Mouse (Mus musculus) limb, embryonic 14.5 days (tissue): Measurements from ENCODE around the gene Fads1. TPM values are rescaled to one million over a fixed set of nuclear protein-coding genes. Genes with fewer than 3 reads are reported as not detected.
"Not testable (repeated sequence)": the region's sequence is repeated elsewhere in the genome, so short reads cannot be mapped to it uniquely, and the experiment has no call there.

Experiments used
- ATAC-seq: fragments of 200-750 bp; cut with Nextera tagmentation; 2 replicates; pipeline ENCODE4 v1.8.0; 2017; ENCODE audit warnings: low read depth, moderate number of reproducible peaks, moderate TSS enrichment; ENCODE audit not compliant: low FRiP score
- DNase-seq: peaks from one replicate; pipeline ENCODE4 v3.0.0-alpha.2; 2015; ENCODE audit warnings: low spot score
- H3K27ac ChIP-seq: fragments of 300-500 bp; sonication (generic); replicated peaks from 2 replicates; pipeline ENCODE4 v1.5.1; 2014; ENCODE audit warnings: low read depth, mild to moderate bottlenecking, low read length, moderate library complexity, mixed read lengths
- H3K27me3 ChIP-seq: fragments of 300-500 bp; sonication (generic); 2 replicates; pipeline ENCODE4 v1.6.1; 2014; ENCODE audit warnings: low read length, mixed read lengths; ENCODE audit not compliant: control insufficient read depth, insufficient read depth
- H3K36me3 ChIP-seq: fragments of 300-500 bp; sonication (generic); 2 replicates; pipeline ENCODE4 v1.6.1; 2014; ENCODE audit warnings: mild to moderate bottlenecking, low read length, moderate library complexity, mixed read lengths; ENCODE audit not compliant: control insufficient read depth, insufficient read depth
- H3K4me1 ChIP-seq: fragments of 300-500 bp; sonication (generic); 2 replicates; pipeline ENCODE4 v1.6.1; 2014; ENCODE audit warnings: antibody characterized with exemption, low read length, mixed read lengths; ENCODE audit not compliant: control insufficient read depth, insufficient read depth
- H3K4me2 ChIP-seq: fragments of 300-500 bp; sonication (generic); replicated peaks from 2 replicates; pipeline ENCODE4 v1.6.1; 2014; ENCODE audit warnings: low read depth, mild to moderate bottlenecking, low read length, moderate library complexity; ENCODE audit not compliant: severe bottlenecking
- H3K4me3 ChIP-seq: fragments of 300-500 bp; sonication (generic); replicated peaks from 2 replicates; pipeline ENCODE4 v1.5.1; 2014; ENCODE audit warnings: low read length
- H3K9ac ChIP-seq: fragments of 300-500 bp; sonication (generic); 2 replicates; pipeline ENCODE4 v1.6.1; 2014; ENCODE audit warnings: mild to moderate bottlenecking, low read depth, low read length, moderate library complexity; ENCODE audit not compliant: severe bottlenecking
- H3K9me3 ChIP-seq: fragments of 300-500 bp; sonication (generic); 2 replicates; pipeline ENCODE4 v1.6.1; 2016; ENCODE audit warnings: low read length; ENCODE audit not compliant: control insufficient read depth
- POLR2A ChIP-seq: fragments of 200-500 bp; IDR thresholded peaks from 2 replicates; pipeline ENCODE4 v1.8.0; 2012; ENCODE audit warnings: inconsistent platforms, mild to moderate bottlenecking, moderate library complexity, borderline replicate concordance; ENCODE audit not compliant: insufficient read depth, insufficient read length; ENCODE audit errors: extremely low read depth
- WGBS: fragments of 180-500 bp; shearing (Covaris S2); extraction: QIAGEN DNeasy Blood & Tissue Kit; methylation state at CpG from one replicate; pipeline ENCODE4 v1.1.7; 2014; 5-methylcytosine and 5-hydroxymethylcytosine counted together
- polyA plus RNA-seq, 2 experiments: library from polyadenylated mRNA; depleted of rRNA in 1 of 2; stranded (reverse) in 1 of 2; unstranded in 1 of 2; fragments of >200 nt; fragmentation: Nextera tagmentation in 1 of 2; extraction: Ambion mirVana in 1 of 2; gene quantifications; 2 replicates each; pipeline versions ENCODE4 v1.2.1 to v1.2.3; 2012 to 2014

Gene Fads1
- polyA plus RNA-seq, 2 experiments, result 81.1 to 87.3 TPM

DNA sequence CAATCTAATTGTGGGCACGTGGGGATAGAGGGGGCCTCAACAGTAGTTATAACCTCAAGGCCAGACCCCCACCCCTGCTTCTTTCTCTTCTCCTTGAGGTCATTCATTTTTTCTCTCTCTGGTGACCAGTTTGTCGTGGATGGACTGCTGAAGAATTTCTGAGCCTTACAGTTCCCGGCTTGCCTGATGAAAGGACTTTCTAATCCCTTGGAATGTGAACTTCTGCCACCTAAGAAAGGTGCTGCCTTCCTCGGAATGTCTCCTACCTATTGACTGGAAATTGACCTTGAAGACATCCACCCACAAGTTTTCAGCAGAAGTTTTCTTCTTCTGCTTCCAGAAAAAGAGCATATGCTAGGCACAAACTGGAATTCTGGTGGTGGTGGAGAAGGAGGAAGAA lies 38.2 kb upstream of the Fads1 start:
- Histone ChIP-seq H3K4me3 (no peak overlapping the region), H3K4me2 (no peak overlapping the region), H3K9me3 (no peaks in the 10 kb centered on the region), H3K4me1 (no peaks in the 10 kb centered on the region), H3K27ac (no peak overlapping the region), H3K27me3 (no peaks in the 10 kb centered on the region), H3K9ac (no peak overlapping the region), H3K36me3 (no peaks in the 10 kb centered on the region)
- no peak for ATAC-seq
- 47% methylated on average over 4 of the region's 4 CpGs for WGBS
- TF ChIP-seq POLR2A, result no peak
- no peak for DNase-seq

DNA sequence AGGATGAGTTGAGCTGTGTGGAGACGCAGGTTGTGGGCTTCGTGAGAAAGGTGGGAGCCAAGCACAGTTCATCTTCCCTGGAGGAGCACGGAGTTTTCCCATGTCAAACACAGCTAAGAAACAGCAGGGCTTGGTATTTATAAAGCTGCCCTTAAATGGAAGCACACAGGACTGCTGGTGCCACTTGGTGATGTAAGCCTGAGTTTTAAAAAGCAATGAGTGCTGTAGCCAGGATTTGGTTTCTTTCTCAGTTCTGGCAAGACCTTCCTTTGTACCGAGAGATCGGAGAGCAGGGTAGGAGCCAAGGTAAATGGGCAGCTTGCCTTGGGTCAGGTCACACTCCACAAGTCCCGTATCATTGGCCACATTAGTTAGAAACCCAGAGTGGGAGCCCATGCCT lies 34.1 kb upstream of the Fads1 start:
- H3K27ac ChIP-seq, result no peak overlapping the region
- 80% methylated on average over 6 of the region's 6 CpGs for WGBS
- DNase-seq, result no peak
- no peak for TF ChIP-seq POLR2A
- no peaks in the 10 kb centered on the region for H3K4me1 ChIP-seq
- no peaks in the 10 kb centered on the region for H3K36me3 ChIP-seq
- ATAC-seq, result no peak
- H3K4me2 ChIP-seq, result no peak overlapping the region
- H3K9me3 ChIP-seq, result 0 out of 2 replicates have a peak, but pooled peaks cover 3% of the 10 kb centered on the region
- no peak overlapping the region for H3K4me3 ChIP-seq
- H3K27me3 ChIP-seq, result no peaks in the 10 kb centered on the region
- H3K9ac ChIP-seq, result no peak overlapping the region

DNA sequence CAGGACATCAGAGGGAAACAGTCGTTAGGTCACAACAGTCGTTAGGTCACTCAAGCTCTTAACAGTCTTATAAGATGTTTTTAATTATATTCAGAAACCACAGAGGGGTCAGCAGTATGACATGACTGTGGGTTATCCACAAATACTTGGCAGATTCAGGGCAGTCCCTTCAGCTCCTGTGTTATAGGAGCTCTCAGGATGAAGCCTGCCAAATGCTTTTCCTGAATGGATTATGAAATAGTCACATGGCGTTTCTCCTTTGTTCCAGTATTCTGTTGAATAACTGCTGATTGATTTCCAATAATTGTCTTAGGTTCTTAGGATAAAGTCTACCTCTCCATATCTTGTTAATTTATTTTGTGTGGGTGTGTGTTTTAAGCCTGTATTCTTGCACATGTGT lies 33.5 kb upstream of the Fads1 start:
- H3K4me3 ChIP-seq, result no peak overlapping the region
- H3K27ac ChIP-seq, result no peak overlapping the region
- WGBS, result 43% methylated on average over 3 of the region's 3 CpGs
- H3K4me2 ChIP-seq, result no peak overlapping the region
- H3K4me1 ChIP-seq, result no peaks in the 10 kb centered on the region
- DNase-seq (no peak), ATAC-seq (no peak)
- no peak overlapping the region for H3K9ac ChIP-seq
- no peaks in the 10 kb centered on the region for H3K27me3 ChIP-seq
- TF ChIP-seq POLR2A, result no peak
- H3K36me3 ChIP-seq, result no peaks in the 10 kb centered on the region
- H3K9me3 ChIP-seq, result 0 out of 2 replicates have a peak, but pooled peaks cover 3% of the 10 kb centered on the region

DNA sequence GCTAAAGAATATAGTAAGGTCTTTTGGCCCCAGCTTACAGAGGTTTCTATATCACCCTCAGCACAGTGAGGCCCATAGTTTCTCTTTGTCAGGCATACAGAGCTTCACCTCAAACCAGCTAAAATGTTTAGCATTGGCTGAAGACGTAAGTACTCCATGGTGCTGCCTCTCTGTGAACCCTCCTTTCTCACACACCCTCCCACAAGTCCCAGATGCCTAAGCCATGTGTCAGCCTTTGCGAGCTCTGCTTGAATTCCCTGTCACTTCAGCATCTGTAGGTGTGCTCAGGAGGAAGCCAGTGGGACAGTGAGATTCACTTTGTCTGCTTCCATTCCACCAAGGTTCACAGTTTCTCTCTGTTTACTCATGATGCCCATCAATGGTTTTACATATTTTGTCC lies 25.0 kb upstream of the Fads1 start:
- H3K9ac ChIP-seq, result no peak overlapping the region
- H3K27ac ChIP-seq, result no peak overlapping the region
- no peak overlapping the region for H3K4me3 ChIP-seq
- H3K4me2 ChIP-seq, result no peak overlapping the region
- DNase-seq (no peak), ATAC-seq (no peak)
- no peaks in the 10 kb centered on the region for H3K36me3 ChIP-seq
- no peak for TF ChIP-seq POLR2A
- no peaks in the 10 kb centered on the region for H3K27me3 ChIP-seq
- H3K4me1 ChIP-seq, result no peaks in the 10 kb centered on the region
- 51% methylated on average over 2 of the region's 2 CpGs for WGBS
- 0 out of 2 replicates have a peak, but pooled peaks cover 3% of the 10 kb centered on the region for H3K9me3 ChIP-seq

DNA sequence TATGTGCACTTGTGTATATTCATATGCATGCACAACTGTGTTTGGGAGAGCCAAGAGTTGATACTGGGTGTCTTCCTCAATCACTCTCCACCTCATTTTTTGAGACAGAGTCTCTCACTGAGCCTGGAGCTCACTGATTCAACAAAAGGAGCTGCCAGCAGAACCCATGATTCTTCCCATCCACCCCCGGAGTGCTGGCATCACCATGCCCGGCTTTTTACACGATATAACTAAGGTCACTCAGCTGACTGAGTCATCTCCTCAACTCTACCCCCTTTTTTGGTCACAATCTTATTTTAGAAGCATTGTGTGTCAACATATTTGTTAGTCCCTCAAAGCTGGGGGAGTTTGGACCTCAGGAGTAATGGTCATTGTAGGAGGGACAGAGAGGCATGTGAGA lies 18.8 kb upstream of the Fads1 start:
- Histone ChIP-seq H3K4me1 (no peaks in the 10 kb centered on the region), H3K27ac (no peak overlapping the region), H3K36me3 (no peaks in the 10 kb centered on the region), H3K9ac (no peak overlapping the region), H3K9me3 (no peaks in the 10 kb centered on the region), H3K27me3 (no peaks in the 10 kb centered on the region), H3K4me3 (no peak overlapping the region), H3K4me2 (no peak overlapping the region)
- WGBS, result 87% methylated on average over 3 of the region's 3 CpGs
- DNase-seq (no peak), ATAC-seq (no peak)
- no peak for TF ChIP-seq POLR2A

DNA sequence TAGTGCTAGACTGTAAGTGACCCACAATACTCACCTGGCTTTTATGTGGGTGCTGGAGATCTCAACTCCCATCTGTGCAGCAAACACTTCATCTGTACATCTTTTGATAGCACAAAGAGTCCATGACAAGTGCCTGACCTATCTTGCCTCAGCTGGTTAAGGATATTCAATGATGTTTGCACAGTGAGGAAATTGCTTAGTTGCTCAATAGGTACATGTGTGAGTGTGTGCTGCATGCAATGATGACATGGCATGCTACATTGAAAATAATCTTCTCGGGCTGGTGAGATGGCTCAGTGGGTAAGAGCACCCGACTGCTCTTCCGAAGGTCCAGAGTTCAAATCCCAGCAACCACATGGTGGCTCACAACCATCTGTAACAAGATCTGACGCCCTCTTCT lies 16.8 kb upstream of the Fads1 start:
- H3K27ac ChIP-seq, H3K4me2 ChIP-seq, H3K36me3 ChIP-seq, H3K27me3 ChIP-seq, H3K9me3 ChIP-seq, H3K4me3 ChIP-seq, DNase-seq, H3K4me1 ChIP-seq, H3K9ac ChIP-seq, ATAC-seq: not testable (repeated sequence)
- 78% methylated on average over 4 of the region's 4 CpGs for WGBS
